Mouse (Mus musculus): ENCODE results near the gene Ptprj. TPM values are rescaled to one million over a fixed set of nuclear protein-coding genes. Genes with fewer than 3 reads are reported as not detected.
"Not testable (repeated sequence)": the region's sequence is repeated elsewhere in the genome, so short reads cannot be mapped to it uniquely, and the experiment has no call there.

Ptprj gene
- total RNA-seq, 2 experiments from 2014 or later, result 15.0 to 18.1 TPM

DNA sequence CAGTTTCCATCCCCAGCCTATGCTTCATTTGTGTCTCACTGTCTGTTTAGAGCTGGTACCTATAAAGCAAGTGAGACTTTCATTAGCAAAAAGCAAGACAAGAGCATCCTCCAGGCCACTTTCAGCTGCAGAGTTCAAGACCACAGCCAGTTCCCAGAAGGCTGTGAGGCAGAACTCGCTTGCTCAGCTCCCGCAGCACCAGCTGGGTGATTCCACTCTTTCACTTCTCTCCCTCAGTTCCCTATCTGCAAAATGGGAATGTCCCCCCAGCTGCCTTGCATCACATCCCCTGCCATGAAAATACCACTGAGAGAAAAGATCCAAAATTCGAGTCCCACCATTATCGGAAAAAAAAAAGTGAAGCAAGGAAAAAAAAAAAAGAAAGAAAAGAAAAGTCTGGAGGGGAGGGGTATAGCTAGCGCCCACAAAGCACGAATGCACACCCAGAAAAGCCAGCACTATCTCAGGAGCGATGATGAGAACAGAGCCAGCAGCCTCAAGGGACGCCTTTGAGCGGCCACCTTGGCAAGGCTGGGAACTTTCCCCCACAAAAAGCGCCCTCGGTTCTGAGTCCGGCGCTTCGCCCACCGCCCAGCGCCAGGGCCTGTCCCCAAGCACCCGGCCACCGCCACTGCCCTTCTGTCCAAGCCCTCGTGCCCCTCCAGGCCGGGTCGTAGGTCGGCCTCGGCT, 1.3 kb downstream of the Ptprj start:
- DNase-seq (ENCODE audit: low spot score in 2 of 2), result no peak

DNA sequence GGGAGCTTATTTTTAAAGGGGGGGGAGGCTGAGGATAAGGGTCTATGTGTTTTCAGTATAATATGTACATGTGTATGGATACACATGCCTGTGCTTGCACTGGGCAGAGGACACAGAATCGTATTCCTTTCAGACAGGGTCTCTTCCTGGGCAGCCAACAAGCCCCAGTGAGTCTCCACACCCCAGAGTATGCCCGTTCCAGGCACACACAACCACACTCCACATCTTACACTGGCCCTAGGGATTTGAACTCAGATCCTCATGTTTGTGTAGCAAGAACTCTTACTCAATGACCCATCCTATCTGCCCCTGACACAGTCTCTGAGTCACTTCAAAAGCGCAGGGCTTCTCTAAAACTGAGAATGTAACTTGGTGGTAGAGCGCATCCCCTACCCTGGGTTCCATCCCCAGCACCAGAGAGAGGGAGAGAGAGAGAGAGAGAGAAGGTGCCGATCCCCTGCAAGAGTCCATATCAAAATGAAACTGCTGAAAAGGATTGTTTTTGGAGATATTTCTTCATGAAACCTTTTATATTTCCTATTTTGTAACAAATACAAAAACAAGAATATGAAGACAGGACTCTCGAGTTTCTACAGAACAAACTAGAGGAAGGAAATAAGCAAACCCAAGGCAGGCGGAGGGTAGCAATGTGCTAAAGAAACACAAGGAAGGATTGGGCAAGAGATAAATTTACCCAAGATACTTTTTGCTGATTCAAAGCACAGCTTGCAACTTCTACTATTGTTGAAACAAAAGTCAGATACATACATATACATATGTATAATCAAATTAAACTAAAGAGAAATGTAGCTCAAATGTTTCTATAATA, 2.8 kb downstream of the Ptprj start:
- DNase-seq (ENCODE audit: low spot score in 2 of 2), result no peak

DNA sequence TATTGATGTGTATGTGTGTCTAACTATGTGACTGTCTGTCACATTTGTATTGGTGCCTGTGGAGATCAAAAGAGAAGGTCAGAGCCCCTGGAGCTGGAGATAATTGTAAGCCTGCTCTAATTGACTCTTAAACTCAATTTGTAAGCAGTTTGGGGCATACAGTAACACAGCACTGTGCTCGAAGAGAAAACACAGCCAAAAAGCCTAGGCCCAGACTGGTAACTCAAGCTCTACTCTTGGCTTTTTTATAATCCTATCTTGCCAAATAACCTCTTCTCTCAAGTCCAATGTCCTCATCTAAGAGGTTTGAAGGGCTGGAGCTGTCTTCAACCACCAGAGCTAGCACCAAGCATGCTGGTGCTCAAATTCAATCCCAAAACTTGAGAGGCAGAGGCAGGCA, 3.5 kb downstream of the Ptprj start:
- DNase-seq (ENCODE audit: low spot score in 2 of 2), result no peak

DNA sequence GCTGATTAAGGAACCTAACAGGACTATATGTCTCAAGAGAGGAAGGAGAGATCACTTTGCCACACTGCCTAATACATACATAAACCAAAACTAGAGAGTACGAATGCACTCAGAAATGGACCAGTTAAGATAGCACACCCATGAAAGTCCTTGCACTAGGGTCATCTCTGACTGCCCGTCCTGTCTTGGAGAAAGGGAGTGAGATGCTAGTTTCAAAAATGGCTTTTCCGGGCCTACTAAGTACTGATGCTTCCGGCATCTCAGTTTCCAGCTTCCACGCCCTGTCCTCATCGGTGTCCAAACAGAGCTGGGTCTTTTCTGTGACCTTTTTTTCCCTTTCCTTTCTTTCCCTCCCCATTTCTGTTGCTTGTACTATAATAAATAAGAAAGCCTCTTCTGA, 4.0 kb downstream of the Ptprj start:
- DNase-seq (ENCODE audit: low spot score in 2 of 2), result no peak

DNA sequence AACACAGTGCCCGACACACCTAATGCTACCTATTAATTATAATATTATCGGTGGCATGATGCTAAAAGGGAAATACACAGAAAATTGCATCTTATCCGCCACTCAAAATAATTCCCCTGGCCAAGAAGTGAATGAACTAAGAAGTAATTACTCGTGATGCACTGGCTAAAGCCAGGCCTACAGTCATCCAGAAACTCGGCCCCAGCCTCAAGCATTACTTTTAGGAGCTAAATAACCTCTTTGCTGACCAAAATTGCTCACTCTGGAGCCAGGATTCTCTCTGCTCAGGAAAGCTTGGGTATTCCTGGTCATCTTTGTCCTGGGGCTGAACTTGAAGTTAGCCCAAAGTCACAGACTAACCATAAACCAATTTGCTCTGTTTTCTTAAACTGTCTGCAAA, 4.7 kb downstream of the Ptprj start:
- no peak for DNase-seq (ENCODE audit: low spot score in 2 of 2)

DNA sequence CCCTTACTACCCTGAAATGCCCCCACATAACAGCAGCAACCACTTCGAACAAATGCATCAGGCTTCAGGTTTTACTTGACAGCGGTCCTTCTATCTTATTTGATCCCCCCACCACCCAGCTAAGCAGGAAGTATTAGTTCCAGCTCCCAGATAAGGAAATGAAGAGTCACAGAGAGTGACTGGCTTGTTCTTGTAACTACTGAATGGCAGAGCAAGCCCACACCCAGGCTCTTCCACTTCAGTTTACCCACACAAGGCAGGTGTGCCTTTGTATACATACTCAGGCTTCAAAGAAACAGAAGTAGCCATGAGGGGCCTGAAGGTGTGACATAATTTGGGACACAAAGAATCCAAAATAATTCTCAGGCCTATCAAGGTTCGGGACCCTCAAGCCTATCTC, 5.3 kb downstream of the Ptprj start:
- peak in 1 of 2 experiments; percentile 12 for DNase-seq (ENCODE audit: low spot score in 2 of 2)

DNA sequence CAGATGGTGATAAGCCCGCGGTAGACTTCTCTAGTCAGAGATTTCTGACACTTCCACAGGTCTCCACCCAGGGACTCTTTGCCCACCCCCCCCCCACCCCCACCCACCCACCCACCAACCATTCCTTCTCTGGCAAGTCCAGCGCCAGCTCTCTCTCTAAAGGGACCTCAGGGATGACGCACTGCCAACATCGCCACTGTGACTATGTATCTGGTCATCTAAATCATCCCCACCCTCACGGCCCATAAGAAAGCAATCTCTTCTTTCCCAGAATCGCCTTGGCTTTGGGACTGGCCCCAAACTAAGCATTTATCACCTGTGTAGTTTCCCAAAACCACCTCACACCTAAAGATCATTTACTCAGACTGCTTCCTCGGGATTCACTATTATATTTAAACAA, 5.9 kb downstream of the Ptprj start:
- DNase-seq (ENCODE audit: low spot score in 2 of 2), result no peak

DNA sequence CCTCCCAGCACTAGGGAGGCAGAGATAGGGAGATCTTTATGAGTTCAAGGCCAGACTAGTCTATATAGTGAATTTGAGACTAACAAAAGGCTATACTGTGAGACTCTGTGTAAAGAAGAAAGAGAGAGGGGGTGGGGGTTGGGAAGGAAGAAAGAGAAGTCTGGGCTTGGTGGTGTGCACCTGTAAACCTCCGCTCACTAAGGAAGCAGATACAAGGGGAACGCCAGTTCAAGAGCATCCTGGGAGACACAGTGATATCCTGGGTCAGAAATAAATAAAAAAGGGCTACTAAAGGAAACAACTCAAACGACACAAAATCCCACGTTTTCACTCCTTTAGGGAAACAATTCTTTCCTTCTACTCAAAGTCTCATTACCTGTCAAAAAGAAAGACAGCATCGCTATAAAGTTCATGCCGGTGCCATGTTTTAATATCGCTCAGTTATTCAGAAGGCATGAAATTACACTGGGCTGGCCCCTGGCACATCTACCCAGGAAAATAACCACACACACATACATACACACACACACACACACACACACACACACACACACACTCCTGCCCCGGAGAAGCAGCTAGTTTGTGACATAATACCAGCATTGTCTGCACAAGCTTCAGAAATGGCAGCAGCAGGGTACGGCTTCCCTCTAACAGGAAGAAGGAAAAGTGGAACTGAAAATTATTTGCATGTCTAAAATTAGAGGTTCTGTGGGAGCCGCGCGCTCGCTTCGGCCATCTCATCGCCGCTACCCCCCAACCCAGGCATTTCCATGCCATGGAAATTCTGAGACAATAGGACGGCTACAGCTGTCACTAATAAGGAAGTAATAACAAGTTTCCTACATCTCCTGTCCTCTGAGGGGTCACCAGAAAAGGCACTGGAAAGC, 6.6 kb downstream of the Ptprj start:
- no peak for DNase-seq (ENCODE audit: low spot score in 2 of 2)

DNA sequence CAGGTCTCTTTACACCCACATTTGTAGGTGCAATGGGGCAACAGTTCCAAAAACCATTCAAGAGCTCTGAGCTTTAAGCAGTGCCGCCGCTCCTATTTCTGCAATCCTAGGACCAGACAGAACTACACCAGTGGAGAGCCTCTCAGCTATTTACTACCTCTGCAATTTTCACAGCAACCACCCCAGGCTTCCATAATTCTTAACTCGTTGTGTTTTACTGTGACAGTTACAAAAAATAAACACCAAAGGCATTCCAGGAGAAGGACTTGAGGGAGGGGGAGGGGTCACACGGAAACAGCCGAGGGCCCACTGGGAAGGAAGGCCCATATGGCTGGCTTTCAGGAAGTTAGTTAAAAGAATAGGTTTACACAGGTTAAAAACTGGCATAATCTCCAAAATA, 8.3 kb downstream of the Ptprj start:
- DNase-seq (ENCODE audit: low spot score in 2 of 2), result no peak

DNA sequence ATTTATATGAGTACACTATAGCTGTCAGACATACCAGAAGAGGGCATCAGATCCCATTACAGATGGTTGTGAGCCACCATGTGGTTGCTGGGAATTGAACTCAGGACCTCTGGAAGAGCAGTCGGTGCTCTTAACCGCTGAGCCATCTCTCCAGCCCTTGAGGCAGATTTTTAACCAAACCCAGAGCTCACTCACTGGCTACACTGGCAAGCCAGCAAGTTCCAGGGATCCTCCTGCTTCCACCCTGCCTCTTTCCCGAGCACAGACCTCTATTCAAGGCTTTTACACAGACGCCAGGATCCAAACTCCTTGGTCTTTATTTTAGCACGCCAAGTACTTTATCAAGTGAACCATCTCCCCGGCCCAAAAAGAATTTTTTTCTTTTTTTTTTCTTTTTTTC, 9.0 kb downstream of the Ptprj start:
- DNase-seq (ENCODE audit: low spot score in 2 of 2), result not testable (repeated sequence)

DNA sequence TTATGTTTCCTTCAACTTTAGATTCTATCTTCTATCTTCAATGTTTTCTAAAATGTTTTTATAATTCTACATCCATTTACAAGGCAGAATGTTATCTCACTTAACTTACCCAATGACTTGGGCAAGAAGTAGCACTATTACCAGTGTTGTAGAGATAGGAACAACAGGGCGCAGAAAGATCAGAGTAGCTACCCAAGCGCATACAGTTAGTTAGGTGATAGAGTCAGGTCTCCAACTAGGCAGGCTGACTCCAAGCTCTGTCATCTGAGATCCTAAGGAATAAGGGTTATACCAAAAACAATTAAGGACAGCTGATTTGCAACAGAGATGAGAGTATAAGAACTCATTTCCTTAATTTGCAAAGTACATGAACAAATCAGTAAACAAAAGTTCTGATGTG, 9.6 kb downstream of the Ptprj start:
- DNase-seq (ENCODE audit: low spot score in 2 of 2), result no peak

DNA sequence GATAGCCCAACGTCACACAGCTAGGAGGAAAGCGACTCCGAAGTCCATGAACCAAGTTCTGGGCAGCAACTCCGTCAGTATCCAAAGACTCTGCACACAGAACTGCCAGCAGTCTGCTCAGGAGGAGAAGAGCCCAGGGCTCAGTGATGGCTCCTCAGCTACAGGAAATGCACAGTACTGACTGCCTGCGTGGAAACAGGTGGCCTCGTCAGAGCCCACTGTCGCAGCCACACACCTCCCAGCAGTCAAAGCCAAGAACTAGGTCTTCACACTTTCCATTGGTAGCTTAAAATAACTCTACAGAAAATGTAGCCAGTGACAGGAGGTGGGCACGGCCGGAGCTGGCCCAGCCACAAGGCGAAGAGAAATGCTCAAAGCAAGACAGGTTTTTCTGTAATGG, 10.2 kb downstream of the Ptprj start:
- DNase-seq (ENCODE audit: low spot score in 2 of 2), result no peak

DNA sequence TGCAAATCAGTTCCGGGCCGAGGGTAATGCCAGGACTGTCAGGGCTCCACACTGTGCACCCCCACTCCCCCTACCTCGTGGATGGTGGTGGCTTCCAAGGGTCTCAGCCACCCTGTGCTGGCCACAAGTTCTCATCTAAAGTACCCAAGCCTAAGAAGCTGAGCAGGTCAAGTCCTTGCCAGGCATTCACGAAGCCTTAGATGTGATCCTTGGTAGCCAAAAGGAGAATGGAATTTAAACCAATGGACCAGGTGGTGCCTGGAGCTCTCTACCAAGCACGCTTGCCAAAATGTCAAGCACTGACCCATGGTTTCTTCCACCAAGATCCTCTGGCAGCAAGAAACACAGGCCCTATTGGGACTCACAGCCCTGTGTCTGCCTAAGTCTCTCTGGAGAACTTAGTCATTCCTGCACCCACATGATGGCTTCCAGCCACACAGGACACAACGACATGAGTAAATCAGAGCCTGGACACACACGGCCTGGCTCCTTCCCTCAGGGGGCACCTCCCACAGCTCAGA, 11.4 kb downstream of the Ptprj start:
- DNase-seq (ENCODE audit: low spot score in 2 of 2), result no peak

DNA sequence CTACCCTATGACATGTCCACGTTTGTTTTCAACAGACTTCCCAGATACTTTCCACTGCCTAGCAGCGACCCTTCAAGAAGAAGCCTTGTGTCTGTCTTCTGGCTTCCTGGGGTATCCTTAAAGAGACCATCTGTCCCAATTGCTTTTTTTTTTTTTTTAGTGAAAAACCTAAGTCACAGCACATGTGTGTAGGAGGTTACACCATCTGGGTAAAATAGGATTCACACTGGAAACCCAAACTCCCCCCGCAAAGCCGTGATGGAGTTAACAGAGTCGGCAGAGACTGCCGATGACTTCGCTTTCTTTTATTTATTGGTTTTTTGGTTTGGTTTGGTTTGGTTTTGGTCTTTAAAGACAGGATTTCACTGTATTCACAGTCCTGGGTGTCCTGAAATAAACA, 12.4 kb downstream of the Ptprj start:
- DNase-seq (ENCODE audit: low spot score in 2 of 2), result no peak

DNA sequence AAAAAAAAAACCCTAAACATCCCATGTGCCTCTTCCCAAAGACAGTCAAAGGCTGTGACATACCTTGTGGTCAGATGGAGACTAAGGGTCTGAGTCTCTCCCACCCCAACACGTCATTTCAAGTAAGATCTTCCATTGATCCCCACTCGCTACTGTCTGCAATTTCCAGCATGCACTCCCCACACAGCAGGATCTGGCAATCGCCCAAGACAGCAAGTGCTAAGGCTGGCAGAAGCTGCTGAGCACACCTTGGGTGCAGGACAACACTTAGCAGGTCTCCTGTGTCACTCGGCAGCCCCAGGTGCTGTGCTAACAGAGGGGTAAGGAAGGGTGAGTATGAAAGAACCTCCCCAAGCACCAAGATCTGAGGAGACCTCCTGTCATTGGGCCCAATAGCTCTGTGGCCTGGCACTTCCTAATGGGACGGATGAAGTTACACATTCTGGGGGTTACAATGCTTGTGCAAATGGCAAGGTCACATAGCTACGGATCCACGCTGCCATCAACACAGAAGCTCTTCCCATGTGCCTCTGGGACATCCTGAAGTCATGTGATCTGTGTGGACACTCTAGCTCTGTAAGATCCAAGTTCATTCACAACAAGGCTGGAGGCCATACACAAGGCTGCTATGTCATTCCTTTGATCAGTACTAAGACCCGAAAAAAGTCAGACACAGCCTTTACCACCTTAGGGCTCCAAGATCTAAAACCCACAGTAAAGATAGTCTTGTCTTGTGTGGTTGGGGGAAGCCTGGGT, 13.5 kb downstream of the Ptprj start:
- no peak for DNase-seq (ENCODE audit: low spot score in 2 of 2)

DNA sequence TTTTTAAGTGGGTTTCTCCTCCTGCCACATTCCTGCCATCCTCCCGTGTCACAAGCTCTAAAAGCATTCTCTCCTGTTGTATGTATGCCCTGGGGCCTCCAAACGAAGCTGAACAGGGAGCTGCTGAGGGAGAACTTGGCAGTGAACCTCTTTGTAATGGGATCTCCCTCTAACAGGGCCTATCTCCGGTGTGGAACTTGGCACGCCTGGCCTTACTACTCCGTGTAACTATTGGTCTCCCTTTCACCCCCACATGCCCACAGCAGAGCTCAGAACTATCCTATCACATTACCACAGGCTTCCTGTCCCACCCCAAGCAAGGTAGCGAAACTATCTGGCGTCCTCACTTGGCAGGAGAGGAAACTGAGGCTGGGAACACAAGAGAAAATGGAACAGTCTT, 14.4 kb downstream of the Ptprj start:
- DNase-seq (ENCODE audit: low spot score in 2 of 2), result no peak

DNA sequence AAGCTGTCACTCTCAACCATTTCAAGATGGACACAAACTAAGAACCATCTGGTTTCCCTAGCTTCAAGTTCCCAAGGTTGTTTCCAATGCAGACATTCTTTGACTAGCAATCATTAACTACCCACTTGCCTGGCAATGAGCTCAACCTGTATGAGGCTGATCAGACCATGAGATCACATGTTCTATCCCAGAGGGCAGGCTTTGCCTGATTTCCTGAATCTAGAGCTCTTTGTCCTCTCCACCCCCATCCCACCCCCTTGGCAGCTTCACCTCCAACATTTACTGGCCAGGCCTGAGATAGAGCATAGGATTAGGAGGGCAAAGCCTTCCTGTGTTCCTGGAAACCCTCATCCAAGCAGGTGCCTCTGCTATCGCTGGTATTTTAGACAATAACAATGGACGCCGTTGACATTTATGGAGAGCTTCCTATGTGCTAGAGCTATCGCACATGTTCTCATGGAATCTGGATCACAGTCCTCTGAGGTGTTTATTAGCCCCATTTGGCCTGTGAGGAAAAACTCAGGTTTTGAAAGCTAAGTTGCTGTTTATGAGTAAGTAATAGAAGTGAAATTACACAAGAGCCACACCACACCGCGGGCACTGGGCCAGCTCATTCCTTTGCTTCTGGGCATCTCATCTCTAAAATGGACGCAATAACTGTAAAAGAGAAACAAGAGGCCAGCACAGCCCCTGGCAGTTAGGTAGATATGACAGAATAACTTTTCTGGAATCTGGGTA, 15.1 kb downstream of the Ptprj start:
- DNase-seq (ENCODE audit: low spot score in 2 of 2), result no peak

DNA sequence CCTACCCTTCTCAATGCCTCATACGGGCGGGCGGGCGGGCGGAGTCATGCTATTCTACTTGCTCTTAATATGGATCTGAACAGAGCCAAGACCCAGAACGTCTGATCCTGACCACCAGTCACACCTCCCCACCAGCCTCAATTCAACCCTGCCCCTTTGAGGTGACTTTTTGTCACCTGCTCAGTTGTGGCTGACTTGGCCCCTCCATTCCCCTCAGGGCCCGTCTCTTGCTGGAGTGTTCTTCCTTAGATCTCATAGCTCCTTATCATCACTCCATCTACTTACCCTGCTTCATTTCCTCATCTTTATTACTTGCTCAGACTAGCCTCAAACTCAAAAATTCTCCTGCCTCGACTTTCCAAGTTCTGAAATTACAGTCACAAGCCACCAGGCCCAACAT, 15.9 kb downstream of the Ptprj start:
- no peak for DNase-seq (ENCODE audit: low spot score in 2 of 2)

DNA sequence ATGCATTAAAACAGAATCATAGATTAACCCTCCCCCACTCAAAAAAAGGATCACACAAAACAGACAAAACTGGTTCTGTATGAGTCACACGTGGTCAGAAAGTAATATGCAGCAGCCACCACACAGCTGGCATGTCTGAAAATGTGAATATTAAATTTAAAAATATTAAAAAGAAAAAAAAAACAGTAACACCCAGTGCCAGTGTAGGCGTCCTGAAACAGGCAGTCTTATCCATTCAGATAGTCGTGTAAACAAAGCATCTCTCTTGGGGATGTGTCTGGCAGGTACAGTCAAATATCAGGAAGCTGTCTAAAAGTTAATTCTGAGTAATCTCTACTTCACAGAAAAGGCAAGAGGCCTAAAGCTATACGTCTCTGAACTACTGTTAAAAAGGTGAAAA, 17.3 kb downstream of the Ptprj start:
- DNase-seq (ENCODE audit: low spot score in 2 of 2), result no peak

DNA sequence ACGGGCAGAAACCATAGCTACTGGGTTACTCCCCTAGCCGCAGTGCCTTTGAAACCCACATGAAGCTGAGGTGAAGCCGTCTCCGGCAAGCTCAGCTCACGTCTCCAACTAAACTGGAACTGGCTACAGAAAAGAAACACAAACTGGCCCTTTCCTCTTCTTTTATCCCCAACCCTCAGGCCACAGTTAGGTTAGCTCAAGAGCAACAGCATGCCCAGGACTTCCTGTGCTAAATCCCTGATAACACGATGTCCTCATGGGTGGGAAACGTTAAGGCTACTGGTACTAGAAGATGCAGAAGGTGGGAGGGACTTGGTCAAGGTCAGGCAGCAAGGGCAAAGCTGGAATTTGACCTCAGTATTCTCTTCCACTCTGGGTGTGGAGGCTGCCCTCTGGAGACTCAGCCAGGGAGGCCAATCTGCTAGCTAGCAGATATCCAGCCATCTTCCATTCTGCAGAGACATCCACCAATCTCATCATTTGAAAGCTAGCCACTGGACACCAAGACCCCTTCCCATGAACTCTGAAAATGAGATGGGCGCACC, 18.2 kb downstream of the Ptprj start:
- DNase-seq (ENCODE audit: low spot score in 2 of 2), result no peak
